Mouse (Mus musculus) heart, adult 8-10 months (tissue): ENCODE measurements around the gene Nop58. TPM values are rescaled to one million over a fixed set of nuclear protein-coding genes. Genes with fewer than 3 reads are reported as not detected.

Experiments used
- total RNA-seq, 4 experiments: library from RNA; stranded (reverse); gene quantifications; 2 replicates each; pipeline ENCODE4 v1.2.4; 2022

Gene Nop58
- total RNA-seq, 4 experiments from 2014 or later = 26.2 to 35.4 (median 28.1) TPM

Other genes starting within 250 kb of the Nop58 start
- gene Fzd7, start 202.5 kb upstream of the Nop58 start, total RNA-seq = 1 to 10 TPM; 6.2 to 8.5 (median 7.6) TPM
- under 1 TPM in 2 of 4 experiments, not detected in 2; 0.16 to 0.53 TPM for gene Gm973, start 168.7 kb upstream of the Nop58 start, total RNA-seq
- gene Sumo1, start 14.1 kb upstream of the Nop58 start, total RNA-seq = 10 to 100 TPM; 57.1 to 62.9 (median 62.1) TPM
- gene Bmpr2, start 78.4 kb downstream of the Nop58 start, total RNA-seq = 10 to 100 TPM; 43.4 to 47.8 (median 46.4) TPM
- gene Fam117b, start 228.0 kb downstream of the Nop58 start, total RNA-seq = 10 to 100 TPM; 12.8 to 16.0 (median 15.8) TPM